Mouse (Mus musculus) spleen, postnatal 10 days (tissue): Measurements from ENCODE around the gene Sec61a1.
A peak's percentile ranks its signal among the peaks of the same experiment; 100 is the strongest.

Experiments
- DNase-seq, 2 experiments: peaks; one replicate each; pipeline ENCODE4 v3.0.0; 2021 to 2022; ENCODE audit warnings: low spot score in 2 of 2

Sec61a1 gene

DNA sequence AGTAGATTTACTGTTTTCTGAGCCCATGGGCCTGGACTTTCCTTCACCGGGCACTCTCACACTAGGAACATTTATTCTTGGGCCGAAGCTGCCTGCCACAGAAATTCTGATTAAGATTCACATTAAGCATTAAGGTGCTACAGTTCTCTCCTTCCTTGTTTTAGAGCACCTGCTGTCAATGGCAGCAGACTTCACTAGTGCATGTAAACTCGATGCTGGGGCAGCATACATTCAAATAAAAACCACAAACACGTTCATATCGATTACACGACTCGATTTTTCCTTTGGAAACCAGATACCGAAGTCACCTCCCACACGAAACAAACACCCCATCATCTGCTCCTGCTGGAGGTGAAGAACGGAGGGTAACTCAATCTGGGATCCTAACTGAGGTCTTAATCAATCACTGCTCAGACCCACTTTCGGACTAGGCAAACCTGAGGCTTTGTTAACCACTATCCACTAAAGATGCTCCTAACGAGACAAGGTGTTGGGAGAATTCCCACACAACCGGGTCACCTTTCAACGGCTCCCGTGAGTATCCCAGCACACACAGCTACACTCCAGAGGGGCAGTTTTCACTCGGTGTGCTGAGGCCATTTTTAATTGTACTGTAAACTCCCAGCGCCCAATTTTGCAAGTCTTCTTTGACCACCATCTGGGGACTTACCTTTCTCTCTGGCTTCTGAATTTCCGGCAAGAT is 853 bp downstream of the Sec61a1 start:
- no peak for DNase-seq

GRCm38 (mm10) chr6:88516667-88517066 is 2.0 kb downstream of the Sec61a1 start:
- no peak for DNase-seq

GRCm38 (mm10) chr6:88515971-88516370 is 2.7 kb downstream of the Sec61a1 start:
- DNase-seq, result no peak

- no peak for DNase-seq
Measured at GRCm38 (mm10) chr6:88514546-88514945, 4.2 kb downstream of the Sec61a1 start.

- DNase-seq, result no peak
Measured at GRCm38 (mm10) chr6:88513984-88514383, 4.7 kb downstream of the Sec61a1 start.

DNA sequence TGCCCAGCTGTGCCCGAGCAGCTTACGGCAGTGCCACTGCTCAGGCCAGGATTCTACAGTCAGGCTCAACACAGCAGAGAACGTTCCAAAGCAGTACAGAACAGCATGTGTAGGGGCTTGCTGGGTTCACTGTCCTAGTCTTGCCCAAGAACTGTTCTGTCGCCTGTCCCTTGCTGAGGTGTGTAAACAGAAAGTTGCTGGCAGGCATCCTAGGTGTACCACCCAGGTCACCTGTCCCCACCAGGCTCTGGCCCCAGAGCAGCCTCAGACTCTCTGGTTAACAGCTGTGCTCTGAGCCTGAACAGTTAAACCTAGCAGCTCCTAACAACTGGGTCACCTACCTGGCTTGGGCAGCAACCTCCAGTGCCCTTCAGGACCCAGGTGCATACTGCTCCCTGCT is 15.7 kb downstream of the Sec61a1 start:
- DNase-seq, result no peak

DNA sequence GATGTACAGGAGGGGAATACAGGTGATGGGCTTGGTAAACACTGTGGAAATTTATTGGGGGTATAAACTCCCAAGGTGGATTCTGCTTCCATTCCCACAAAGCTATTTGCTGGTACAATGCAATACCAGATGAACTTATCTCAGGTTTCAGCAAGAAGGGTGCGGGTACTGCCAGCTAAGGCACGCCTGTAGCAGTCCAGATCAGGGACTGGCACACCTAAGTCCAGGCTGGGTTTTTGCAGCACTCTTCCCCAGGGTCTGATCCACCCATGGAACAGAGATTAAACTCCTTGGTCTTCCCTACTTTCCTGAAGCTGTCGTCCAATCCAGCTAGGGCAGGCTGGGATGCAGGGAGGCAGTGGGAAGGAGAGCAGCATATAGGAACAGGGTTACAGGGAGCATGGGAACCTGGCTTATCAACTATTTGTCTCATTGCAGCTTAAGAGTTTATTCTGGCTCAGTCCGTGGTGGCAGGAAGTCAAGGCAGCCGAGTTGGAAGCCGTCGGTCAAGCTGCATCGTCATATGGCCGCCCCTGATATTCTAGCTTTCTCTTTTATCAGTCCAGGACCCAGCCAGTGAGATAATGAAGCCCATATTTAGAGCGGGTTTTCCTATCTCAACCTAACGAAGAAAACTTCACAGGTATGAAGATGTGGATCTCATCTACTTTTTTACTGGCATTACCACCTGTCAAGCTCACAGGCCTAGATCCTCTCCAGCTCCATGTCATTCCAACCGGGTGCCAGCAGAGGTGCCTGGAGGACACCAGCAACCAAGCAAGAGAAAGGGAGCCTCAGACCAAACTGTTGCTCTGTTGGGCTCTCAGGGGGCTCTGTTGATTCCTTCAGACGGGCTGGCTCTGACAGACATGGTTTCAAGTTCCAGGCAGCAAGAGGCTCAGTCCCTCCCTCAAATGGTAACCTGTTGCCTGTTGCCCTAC is 16.4 kb downstream of the Sec61a1 start:
- DNase-seq, result peak; percentile 37 to 56

- DNase-seq, result no peak
Measured at GRCm38 (mm10) chr6:88500405-88500767, 18.3 kb downstream of the Sec61a1 start.

DNA sequence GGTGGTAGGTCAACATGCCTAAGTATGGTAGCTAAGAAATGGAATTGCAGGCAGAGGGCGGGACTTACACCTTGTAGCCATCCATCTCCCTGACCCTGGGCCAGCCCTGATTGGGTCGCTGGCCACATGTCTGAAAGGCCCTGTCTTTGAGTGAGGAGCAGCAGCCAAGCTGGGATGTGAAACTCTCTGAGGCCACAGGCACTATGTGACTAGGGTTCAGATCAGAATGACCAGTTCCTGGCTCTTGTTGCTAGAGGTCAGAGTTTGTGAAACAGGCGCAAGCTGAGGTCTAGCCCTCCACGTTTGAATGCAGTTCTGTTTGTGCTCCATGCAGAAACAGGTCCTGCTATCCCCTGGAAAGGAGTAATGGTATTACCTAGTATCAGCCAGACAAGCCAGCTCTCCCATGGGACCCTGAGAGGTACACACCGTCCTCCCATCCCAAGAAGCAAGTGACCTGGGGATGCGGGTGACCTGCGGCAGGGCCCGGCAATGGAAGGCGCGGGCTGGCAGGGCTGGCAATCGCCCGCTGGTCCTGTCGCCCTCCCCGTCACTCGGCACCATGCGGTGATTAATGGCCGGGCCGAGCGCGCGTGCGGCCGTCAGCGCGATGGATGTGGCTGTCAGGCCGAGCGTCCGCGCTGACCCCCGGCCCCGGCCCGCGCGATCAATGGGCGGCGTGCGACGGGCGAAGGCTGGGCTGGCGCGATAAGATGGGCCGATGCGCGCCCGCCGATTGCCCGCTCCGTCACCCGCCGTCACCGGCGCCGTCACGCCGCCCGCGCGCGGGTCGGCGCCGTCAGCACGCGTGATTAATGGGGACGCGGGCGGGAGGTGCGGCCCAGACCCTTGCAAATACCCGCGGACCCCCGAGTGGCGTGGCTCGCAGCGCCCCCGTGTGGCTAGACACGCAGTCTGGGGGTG is 19.0 kb downstream of the Sec61a1 start:
- peak; percentile 66 to 74 for DNase-seq

- DNase-seq, result no peak
Measured at GRCm38 (mm10) chr6:88493712-88494111, 25.0 kb downstream of the Sec61a1 start.

- no peak for DNase-seq
Measured at GRCm38 (mm10) chr6:88490629-88491354, 27.9 kb downstream of the Sec61a1 start.

DNA sequence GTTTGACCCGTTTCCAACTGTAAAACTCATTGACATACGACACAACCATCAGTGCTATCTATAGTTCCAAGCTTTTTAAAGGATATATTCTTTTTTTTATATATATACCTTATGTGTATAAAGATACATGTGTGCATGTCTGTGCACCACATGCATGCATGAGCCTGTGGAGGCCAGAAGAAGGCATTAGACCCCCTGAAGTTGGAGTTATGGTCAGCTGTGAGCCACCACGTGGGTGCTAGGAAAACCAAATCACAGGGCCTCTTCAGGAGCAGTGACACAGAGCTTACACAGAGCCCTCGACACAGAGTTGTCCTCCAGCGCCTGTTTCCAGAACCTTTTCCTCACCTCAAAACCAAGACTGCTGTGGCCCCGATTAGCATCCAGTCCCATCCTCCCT is 28.9 kb downstream of the Sec61a1 start:
- DNase-seq, result no peak

DNA sequence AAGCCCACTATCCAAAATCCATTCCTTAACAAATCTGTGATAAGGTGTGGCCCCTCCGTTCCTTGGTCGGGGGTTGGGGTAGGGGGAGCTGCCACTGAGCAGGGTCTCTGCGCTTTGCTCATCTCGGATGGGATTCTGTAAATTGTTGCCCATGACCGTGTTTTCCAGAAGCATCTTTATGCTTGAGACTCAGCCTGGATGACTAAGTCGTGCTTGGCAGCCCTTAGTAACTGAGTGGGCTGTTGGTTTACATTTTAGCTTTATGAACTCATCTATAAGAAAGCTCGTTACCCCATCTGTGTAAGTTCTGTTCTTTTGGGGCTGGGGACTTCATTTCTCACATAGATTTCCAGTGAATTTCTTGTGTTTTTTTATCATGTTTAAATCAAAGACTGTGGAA is 29.7 kb downstream of the Sec61a1 start:
- no peak for DNase-seq

DNA sequence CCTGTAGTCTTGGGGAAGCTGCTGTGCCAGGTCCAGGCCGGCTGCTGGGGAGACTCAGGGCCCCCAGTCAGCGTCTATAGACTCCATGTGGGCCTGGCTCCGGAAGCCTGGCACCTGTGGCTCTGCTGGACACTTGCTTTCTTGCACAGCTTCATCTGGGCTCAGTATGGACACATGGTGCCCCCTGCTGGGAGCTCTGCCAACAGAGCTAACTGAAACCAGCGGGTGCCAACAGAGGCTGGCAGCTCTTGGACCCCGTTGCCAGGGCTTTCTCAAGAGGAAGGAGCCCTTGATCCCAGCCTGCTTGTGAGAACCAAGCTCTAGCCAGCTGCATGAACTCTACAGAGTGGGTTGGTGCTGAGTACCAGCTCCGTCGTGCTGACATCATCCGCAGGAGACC is 31.8 kb downstream of the Sec61a1 start:
- DNase-seq, result peak; percentile 35 to 68

DNA sequence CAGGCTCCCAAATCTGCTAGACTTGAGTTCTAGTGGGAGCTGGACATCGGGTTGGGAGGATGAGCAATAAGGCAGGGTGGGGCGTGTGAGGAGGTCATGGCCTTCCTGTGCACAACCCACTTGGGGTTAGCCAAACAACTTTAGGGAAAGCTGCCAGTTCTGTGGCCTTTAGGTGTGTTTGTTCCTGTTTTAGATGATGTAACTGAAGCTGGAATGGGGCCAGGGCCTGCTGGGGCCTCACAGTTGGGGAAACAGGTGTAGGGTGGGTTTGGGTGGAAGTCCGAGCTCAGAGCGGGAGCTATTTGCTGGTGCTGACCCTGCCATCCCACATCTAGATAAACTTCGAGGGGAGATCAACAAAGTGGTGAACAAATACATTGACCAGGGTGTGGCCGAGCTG is 33.3 kb downstream of the Sec61a1 start:
- no peak for DNase-seq

GRCm38 (mm10) chr6:88483913-88484312 is 34.8 kb downstream of the Sec61a1 start:
- DNase-seq, result no peak

- DNase-seq, result no peak
Measured at GRCm38 (mm10) chr6:88483111-88483510, 35.6 kb downstream of the Sec61a1 start.

DNA sequence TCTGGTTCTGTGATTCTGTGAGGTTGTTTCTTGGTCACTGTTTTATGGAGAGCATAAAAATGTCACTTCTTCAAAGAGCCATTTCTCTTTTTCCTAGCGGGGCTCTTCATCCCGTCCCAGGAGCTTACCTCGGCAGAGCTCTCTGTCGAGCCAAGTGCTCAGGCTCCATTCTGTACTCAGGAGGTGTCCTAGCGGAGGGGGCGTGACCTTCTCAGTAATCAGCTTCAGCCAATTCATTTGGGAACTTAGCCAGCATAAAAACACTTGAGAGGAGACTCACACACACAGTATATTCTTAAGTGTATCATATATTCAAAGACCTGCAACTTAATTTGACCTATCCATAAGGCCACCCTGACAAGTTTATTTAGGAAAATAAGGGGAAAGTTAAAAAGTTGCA is 38.3 kb downstream of the Sec61a1 start:
- DNase-seq, result no peak

DNA sequence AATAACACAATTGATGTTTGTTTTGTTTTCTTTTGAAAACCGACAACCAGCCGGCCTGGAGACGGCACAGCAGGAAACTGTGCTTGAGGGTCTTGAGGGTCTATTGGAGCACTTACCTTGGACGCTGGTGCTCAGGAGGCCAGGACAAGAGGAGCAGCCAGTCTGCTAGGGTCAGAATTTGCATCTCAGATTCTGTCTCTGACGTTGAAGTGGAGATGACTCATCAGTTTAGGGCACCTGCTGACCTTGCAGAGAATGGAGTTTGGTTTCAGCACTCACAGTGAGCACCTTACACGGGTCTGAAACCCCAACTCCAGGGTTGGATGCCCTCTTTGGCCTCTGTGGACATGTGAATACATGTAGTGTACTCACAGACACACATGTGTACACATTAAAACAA is 48.8 kb downstream of the Sec61a1 start:
- no peak for DNase-seq

- peak; percentile 83 to 91 for DNase-seq
Measured at GRCm38 (mm10) chr6:88465181-88465920, 53.4 kb downstream of the Sec61a1 start, which contains the start of gene Ruvbl1. Gene Ruvbl1, plus strand, starts transcription at chr6:88465409.
